Mouse (Mus musculus): Measurements from ENCODE around the gene Prr19.
A peak's percentile ranks its signal among the peaks of the same experiment; 100 is the strongest.

Prr19 gene

DNA sequence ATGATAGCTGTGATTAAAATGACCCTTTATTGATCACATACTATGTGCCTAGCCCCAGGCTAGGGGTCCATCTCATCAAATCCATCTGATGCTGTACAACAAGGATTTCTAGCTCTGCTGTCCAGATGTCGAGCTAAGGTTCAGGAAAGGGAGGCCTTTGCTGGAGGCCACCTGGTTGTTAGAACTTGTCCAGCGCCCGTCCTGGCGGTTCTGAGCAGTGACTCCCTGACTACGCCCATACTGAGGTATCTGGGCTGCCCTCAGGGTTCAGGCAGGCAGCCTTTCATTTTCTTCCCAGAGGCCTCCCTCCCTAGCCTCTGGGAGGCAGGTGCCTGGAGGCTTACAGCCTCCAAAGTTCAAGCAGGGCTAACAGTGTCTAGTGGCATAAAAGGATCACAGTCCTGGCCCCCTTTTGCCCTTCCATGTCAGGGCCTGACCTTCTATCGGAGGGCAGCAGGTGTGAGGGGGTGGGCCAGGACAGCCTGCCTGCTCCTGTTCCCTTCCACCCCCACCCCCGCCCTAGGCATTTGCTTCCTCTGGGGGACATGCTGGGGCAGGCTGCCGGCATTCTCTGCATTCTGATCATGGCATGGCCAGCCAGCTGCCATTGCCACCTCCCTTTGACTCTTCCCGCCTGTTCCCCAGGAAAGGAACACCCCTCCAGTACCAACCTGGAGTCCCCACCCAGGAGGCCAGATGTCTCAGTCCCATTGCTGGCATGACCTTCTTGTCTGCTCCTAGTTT lies 25.5 kb upstream of the Prr19 start:
- no peak for DNase-seq

DNA sequence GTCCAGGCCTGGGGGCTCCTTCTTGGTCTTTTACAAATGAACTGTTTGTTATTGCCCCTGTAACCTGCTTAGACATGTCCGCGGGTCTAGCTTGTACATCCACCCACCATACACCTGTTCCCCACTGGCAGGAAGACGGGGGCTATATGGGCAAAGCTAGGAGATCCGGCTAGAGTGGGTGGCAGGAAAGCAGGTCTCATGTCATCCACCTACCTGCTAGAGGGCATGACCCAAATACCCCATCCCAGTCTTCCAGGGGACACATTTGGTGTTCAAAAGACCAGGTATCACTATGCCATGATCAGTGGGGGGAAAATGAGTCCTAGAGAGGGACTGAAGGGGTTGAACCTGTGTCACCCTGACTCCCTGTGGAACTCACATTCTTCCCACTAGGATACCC lies 23.8 kb upstream of the Prr19 start:
- no peak for DNase-seq

DNA sequence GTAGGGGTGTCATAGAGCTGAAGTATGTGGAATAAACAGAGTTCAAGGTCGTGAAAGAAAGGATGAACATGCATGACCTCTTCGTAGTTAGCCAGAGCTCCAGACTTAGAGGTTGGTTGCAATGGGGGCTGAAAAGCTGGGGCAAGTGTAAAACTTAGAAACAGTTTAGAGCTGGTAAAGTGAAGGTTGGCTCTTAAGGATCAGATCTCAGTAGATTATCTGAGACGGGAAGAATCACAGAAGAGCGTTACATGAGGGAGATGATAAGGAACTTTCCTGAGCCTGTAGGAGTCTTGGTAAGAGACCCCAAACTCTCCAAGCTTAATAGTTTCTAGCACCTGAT lies 23.2 kb upstream of the Prr19 start:
- DNase-seq = no peak

DNA sequence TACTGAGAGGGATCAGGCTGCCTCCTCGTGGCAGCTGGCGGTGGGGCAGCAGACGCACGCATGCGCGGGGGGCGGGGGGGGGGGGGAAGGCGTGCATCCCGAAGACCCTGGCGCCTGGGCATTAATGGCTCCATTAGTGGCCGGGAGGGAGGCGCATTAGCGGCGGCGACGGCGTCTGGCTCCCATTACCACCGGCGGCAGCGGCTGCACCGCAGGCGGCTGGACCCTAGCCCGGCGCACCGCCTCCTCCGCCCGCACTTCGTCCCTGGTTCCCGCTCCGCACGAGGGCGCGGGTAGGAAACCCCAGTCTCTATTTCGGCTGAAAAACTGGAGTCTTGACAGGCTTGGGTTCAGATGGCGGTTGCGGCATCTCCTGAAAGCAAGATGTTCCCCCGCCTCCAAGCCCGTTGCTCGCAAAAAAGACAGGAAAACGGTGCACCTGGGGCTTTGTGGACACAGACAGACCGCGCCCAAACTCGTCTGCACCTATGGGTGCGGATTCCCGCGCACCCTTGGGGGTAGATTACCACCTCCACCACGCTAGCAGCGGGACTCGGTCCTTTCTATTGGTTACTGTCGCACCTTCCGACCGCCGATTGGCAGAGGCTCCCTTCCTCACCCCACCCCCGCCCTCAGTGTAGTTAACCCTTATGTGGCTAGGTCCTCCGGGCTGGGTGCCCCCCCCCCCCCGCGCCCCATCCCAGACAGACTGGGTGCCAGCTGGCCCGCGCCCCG lies 22.7 kb upstream of the Prr19 start:
- DNase-seq = peak; percentile 84

DNA sequence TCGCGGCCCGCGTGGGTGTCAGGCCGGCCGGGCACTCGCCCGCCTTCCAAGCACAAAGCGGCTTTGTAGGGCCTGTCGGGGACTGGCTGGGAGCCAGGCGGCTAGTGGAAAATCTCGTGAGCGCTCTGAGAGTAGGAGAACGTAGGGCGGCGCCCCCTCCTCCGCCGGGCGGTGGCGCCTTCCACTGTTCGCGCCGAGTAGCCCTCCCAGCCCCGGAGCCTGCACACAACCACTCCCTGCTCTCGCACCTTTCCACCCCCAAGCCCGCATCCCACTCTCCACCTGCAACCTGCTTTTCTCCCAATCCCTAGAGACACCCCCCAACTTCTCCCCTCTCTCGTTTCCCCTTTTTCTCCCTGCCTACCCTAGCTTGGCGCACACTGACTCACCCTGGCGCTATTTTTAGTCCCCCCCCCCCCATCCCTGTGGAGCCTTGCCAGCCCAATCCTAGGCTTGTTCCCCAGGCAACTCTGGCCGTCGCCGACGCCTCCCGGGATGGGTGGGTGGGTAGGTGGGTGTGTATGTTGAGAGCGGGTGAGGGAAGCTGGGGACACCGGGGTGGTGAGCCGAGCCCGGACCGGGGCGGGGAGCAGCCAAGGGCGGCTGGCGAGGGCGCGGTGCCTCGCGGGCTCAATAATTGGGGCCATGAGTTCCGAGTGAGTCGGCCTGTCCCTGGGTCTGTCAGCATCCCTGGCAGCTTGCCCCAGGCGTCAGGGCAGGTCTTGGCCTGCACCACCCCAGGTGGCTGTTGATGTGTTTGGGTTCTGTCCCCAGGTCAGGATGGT lies 21.9 kb upstream of the Prr19 start:
- DNase-seq = peak; percentile 91

DNA sequence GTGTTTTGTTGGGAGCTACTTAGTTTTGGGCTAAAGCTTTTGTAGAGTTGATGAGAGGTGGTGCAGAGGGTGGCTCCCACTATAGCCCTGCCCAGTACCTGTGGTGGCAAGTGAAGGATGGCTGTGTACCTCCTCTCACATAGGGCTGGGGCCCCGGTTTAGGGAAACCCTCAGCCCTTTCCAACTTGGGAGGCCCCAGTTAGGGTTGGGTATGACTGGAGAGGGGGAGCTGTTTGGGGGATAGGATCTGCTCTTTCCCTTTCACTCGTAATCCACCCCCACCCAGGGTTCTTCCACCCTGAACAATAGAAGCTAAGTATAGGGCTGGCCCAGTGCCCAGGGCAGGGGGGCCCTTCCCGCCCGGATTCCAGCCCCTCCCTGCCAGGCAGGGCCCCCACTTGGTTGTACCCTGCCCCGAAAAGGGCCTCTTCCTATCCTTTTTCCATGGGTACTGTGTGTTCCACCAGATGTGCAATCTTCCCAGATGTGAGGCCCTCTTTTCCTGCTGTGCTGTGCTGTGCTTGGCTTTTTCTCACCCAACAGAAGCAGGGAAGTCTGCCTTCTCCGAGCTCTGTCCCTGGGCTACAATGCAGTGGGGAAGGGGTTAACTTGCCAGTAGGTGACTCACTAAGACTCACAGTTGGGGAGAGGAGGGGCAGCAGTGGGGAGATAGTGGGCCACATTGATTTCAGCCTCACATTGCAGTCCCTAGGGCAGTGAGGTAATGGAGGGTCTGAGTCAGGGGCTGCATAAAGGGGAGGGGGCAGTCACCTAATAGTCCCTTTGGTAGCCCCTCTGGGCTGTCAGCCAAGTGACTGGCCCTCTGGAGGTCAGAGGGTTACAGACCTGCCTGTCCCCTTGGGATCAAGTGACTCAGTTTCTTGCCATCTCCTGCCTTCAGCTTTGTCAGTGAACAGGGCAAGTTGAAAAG lies 21.1 kb upstream of the Prr19 start:
- DNase-seq = no peak

DNA sequence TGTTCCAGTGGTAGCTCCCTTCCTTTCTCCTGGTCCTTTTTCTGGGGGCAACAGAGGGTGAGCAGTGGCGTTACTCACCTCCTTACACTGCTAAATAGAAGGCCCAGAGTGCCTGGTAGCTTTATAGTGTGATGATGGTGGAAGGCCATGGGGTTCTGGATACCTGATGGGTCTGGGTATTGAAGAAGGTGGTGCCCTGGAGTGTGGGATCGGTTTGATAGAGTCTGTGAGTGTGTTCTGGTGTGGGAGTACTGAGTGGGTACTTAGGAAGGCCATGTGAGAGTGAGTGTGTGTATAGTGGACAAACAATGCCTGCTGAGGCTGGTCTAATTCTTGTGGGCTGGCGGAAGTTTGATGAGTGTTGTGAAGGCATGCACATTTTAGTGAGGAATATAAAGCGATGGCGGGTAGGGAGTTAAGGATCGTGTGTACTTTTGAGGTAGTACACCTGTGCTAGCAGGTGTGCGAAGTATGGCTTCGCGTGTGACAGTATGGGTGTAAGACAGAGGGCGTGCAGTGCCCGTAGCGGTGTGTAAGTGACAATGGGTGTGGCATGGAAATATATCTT lies 20.0 kb upstream of the Prr19 start:
- DNase-seq = no peak

DNA sequence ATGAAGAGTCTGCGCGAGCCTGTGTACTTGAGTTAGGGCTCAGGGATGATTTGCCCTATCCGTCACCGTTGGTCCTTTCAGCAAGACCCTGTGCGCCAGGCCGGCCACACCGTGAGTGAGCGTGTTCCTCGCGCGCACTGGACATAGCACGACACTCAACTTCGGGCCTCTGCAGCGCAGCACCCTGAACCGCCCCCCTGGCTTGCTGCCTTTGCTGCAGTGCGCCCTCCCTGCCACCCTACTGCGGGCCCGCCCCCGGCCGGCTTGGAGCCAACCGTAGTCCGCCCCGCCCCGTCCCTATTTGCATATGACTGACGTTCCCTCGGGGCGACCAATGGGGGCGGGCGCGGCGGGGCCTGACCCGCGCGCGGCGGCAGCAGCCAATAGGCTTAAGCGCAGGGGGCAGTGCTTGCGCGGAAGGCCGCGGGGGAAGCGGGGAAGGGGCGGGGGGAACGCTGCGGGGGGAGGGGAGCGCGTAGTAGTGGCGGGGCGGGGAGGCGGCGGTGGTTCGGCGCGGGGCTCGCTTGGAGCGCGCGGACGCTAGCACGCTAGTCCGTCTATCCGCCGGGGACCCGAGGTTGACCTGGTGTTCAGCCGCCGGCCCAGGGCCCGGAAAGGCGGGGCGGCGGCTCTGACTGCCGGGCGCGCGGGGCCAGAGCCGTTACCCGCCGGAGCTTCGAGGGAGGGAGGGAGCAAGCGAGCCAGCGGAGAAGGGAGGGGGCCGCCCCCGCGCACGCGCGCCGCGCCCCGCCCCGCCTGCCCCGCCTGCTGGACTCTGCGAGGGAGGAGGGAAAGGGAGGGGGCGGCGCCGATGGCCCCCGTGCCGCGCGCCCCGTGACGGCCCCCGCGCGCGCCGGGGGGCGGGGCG lies 19.2 kb upstream of the Prr19 start:
- DNase-seq = peak; percentile 97

DNA sequence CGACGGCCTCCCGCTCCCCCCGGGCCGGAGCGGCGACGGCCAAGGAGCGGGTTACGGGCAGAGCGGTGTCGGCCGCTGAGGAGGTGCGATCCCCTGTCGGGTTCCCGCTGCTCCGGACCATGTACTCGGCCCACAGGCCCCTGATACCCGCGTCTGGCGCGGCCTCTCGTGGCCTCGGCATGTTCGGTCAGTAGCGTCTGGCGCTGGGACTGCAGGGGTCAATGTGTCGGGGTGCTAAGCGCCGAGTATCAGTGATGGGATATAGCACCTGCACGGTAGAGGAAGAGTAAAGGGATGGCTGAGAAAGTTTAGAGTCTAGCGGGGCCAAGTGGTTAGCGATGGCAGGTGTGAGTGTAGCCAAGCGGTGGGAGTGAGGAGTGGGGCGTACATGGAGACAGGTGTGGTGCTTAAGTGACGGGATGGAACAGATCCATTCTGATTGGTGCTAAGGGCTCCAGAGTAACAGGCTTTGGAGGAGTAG lies 18.4 kb upstream of the Prr19 start:
- peak; percentile 61 for DNase-seq

DNA sequence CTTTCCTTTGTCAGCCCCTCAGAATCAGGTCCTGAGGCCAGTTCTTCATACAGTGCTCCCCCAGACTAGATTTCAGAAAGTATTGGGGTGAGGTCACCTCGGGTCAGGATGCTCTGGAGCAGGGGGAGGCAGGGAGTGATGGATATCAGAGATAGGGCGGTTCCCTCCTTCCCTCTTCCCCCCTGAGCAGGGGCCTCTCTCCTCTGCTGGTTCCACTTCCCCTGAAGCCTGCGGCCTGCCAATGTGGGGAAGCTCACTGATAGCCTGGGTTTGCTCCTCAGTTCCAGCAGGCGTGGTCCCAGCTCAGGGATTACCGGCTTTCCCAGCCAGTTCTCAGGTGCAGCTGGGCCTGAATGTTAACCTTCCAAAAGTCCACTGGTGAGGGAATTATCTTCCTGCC lies 17.6 kb upstream of the Prr19 start:
- no peak for DNase-seq

DNA sequence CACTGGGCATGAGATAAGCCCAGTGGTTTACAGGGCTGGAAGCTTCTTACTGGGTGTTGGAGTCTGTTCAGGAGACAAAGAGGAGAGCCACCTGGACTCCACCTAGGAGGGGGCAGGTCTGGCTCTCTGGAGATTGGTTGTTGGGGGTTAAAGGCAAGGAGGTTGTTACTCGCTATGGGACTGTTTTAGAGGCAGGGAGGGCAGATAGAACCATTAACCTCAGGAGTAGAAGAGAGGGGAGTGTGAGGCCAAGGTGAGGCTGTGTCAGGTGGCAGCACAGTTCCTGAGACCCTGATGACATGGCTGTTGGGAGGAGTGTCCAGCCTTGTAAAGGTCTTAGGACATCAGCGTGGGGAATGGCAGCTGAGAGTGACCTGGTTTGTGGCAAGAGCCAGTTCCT lies 17.0 kb upstream of the Prr19 start:
- DNase-seq = no peak

DNA sequence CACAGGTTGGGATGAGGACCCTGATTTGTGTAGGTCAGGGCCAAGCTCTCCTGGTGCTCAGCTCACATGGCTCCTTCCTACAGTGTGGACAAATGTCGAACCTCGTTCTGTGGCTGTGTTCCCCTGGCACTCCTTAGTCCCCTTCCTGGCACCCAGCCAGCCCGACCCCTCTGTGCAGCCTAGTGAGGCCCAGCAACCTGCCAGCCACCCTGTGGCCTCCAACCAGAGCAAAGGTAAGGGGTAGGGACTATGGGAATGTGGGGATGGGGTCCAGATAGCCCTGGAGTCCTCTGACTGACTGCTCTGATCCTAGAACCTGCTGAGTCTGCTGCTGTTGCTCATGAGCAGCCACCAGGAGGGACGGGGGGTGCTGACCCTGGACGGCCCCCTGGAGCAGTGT lies 16.4 kb upstream of the Prr19 start:
- no peak for DNase-seq

DNA sequence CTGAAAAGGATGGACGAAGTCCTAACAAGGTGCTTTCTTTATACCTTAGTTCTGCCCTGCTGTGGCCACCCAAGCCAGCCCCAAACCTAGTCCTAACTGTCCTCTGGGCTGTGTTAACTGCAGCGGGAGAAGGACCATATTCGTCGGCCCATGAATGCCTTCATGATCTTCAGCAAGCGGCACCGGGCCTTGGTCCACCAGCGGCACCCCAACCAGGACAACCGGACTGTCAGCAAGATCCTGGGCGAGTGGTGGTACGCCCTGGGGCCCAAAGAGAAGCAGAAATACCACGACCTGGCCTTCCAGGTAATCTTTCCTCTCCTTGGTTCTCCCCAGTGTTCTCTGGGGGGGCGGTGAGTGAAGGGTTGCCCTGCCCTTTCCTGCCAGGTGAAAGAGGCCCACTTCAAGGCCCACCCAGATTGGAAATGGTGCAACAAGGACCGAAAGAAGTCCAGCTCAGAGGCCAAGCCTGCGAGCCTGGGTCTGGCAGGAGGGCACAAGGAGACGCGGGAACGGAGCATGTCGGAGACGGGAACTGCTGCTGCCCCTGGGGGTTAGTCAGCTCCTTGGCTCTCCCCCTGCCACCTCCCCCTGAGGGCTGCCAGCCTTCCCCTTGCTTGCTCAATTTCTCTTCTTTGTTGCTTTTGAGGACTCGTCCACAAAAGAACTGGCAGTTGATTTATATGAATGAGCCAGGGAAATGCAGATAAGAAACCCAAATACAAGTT lies 15.5 kb upstream of the Prr19 start:
- no peak for DNase-seq

DNA sequence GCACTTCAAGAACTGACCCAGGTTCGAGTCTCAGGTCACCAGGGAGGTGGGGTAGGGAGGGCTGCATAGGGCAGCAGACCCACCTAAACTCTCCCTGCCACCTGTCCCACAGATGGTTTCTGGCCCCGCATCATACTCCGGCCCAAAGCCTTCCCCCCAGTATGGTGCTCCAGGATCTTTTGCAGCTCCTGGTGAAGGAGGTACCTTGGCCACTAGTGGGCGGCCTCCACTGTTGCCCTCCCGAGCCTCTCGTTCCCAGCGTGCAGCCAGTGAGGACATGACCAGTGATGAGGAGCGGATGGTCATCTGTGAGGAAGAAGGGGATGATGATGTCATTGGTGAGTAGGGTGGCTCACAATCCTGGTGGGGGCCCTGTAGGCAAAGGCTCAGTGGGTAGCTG lies 14.2 kb upstream of the Prr19 start:
- no peak for DNase-seq

DNA sequence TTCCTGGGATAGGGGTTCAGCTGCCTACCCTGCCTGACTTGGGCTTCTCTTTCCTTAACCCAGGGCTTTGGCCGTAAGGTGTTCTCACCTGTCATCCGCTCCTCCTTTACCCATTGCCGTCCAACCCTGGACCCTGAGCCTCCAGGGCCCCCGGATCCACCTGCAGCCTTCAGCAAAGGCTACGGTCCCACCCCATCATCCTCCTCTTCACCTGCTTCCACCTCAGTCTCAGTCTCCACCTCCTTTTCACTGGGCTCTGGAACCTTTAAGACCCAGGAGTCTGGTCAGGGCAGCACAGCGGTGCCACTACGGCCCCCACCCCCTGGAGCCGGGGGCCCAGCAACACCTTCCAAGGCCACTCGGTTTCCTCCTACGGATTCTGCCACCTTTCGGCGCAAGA lies 13.2 kb upstream of the Prr19 start:
- no peak for DNase-seq

DNA sequence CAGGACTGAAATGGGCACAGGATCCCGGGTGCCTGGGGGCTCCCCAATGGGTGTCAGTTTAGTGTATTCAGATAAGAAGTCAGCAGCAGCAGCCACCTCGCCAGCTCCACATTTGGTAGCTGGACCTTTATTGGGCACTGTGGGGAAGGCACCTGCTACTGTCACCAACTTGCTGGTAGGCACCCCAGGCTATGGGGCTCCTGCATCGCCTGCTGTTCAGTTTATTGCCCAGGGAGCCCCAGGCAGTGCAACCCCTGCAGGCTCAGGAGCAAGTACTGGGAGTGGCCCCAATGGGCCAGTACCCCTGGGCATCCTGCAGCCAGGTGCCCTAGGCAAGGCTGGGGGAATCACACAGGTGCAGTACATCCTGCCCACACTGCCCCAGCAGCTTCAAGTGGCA lies 12.5 kb upstream of the Prr19 start:
- no peak for DNase-seq

DNA sequence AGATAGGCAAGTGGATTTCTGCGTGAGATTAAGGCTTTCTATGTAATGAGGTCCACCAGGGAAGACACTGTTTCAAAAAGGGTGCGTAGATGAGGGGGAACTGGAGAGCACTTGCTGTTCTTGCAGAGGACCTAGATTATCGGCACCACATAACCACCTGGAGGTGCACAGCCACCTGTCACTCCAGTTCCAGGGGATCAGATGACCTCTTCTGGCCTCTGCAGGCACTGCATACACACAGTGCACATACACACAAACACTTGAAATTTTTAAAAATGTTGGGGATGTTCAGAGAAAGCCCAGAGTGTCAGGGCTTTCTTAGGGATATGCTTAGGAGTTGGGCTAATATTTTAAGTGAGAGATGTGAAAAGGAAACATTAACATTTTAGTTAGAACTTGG lies 11.3 kb upstream of the Prr19 start:
- no peak for DNase-seq

DNA sequence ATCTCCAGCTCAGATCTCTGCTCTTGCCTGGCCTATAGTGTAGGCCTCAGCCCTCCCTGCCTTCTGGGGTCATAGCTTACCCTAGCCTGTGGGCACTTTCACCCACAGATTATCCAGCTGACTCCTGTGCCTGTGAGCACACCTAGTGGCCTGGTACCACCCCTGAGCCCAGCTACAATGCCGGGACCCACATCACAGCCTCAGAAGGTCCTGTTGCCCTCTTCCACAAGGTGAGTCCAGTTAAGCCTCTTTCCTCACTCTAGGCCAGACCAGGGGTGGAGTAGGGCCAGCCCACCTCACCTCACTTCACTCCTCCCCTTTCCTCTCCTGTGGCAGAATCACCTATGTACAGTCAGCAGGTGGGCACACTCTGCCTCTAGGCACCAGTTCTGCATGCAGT lies 10.7 kb upstream of the Prr19 start:
- DNase-seq = no peak

DNA sequence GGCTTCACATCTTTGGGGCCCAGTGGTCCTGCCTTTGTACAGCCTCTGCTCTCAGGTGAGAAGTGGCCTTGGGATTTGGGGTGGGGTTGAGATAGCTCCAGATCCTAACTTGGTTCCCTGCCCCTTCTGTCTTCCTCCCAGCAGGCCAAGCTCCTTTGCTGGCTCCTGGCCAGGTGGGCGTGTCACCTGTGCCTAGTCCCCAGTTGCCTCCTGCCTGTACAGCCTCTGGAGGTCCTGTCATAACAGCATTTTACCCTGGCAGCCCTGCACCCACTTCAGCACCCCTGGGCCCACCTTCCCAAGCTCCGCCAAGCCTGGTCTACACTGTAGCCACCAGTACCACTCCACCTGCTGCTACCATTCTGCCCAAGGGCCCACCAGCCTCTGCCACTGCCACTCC lies 10.3 kb upstream of the Prr19 start:
- DNase-seq = peak; percentile 76

DNA sequence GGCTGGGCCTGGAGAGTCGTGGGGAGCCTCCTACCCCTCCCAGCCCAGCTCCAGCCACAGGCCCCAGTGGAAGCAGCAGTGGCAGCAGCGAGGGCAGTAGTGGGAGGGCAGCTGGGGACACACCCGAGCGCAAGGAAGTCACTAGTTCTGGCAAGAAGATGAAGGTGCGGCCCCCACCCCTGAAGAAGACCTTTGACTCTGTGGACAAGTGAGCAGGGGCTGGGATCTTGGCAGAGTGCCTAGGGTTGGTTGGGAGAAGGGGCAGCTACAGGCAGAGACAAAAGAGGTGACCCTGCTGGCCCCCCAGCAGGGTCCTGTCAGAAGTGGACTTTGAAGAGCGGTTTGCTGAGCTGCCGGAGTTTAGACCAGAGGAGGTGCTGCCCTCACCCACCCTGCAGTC lies 9.1 kb upstream of the Prr19 start:
- no peak for DNase-seq
